Mouse (Mus musculus) brain, embryonic 14.5 days (tissue): ENCODE data around the gene Cxcr6.

Source experiments
- CTCF ChIP-seq: fragments of 200-500 bp; IDR thresholded peaks from 2 replicates; pipeline ENCODE4 v1.5.1; 2012; ENCODE audit warnings: inconsistent platforms, mild to moderate bottlenecking, moderate library complexity, borderline replicate concordance; ENCODE audit not compliant: insufficient read depth, insufficient read length; ENCODE audit errors: extremely low read depth
- POLR2A ChIP-seq: fragments of 200-500 bp; IDR thresholded peaks from 2 replicates; pipeline ENCODE4 v1.6.1; 2012; ENCODE audit warnings: mild to moderate bottlenecking, inconsistent platforms, borderline replicate concordance; ENCODE audit not compliant: poor library complexity, insufficient read depth, insufficient read length, severe bottlenecking; ENCODE audit errors: extremely low read depth

DNA sequence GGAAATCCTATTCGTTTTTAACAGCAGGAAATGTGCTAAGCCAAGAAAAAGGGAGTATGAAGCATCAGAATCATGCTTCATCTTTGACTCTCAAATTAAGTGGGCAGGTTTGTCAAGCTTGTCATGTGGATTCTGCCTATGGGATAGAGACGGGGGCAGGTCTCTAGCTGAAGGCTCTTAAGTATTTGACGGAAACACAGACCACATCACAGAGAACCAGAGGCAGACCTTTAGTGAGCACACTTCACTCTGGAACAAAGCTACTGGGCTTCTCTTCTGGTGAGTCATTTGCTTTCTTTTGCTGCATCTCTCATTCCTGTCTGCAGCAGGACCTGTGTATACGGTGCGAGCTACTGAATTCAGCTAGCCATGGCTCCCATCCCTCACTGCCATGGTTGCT lies at the start of gene Cxcr6:
- TF ChIP-seq POLR2A = no peak
- no peak for TF ChIP-seq CTCF
